ENCODE assay signal across 21 mouse cellular contexts in the genomic region with DNA sequence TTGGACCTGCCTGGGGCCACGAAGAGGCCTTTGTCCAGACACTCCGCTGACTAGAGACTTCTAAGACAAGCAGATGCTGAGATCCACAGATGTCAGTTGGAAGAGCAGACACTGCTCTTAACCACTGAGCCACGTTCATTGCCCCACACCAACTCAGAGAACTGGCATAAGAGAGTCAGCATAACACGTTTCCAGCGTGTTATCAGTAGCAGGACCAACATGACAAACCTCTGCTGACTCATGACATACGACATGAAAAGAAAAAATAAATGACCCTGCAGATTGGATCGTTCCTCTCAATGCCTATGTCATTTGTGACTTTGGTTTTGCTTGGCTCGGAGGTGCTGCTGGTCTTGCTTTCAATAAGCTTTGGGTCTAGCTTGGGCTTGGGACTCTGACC.
"Had no signal": no experiment of that assay in that cellular context is flagged by ENCODE, and none has a peak within 500 bp of the region (broad histone marks: within the 10 kb centered on the region; RNA-seq: fewer than 3 reads in every experiment).

No protein-coding gene starts in this region.

- H3K4me3 ChIP-seq: lung, embryonic 15.5 days; midbrain, embryonic 10.5 days; midbrain, embryonic 12.5 days; myocyte; neural tube, embryonic 13.5 days; neural tube, embryonic 15.5 days had no signal

- H3K27ac ChIP-seq: lung, embryonic 15.5 days; macrophage; midbrain, embryonic 10.5 days; midbrain, embryonic 12.5 days; neural tube, embryonic 13.5 days; neural tube, embryonic 15.5 days had no signal

- H3K4me1 ChIP-seq: midbrain, embryonic 10.5 days; midbrain, embryonic 12.5 days; neural tube, embryonic 13.5 days had no signal

- H3K9me3 ChIP-seq: lung, embryonic 15.5 days; midbrain, embryonic 10.5 days; midbrain, embryonic 12.5 days; neural tube, embryonic 13.5 days; neural tube, embryonic 15.5 days had no signal

- DNase-seq: liver, postnatal 0 days; lung, adult 2 months; lung, postnatal 14 days; lung, postnatal 36 days; midbrain, embryonic 14.5 days; retina, postnatal 1 day; right cerebral cortex, adult 18-20 months; right cerebral cortex, postnatal 25 days; right cerebral cortex, postnatal 4 days; spleen, adult 18-20 months; thymus, adult 2 months; thymus, postnatal 14 days; thymus, postnatal 36 days had no signal

- H3K27me3 ChIP-seq: lung, embryonic 15.5 days; midbrain, embryonic 12.5 days; neural tube, embryonic 13.5 days; neural tube, embryonic 15.5 days had no signal

- H3K36me3 ChIP-seq: lung, embryonic 15.5 days; midbrain, embryonic 10.5 days; midbrain, embryonic 12.5 days; neural tube, embryonic 13.5 days; neural tube, embryonic 15.5 days had no signal

- ATAC-seq: liver, postnatal 0 days; midbrain, embryonic 16.5 days had no signal
